Mouse (Mus musculus) C2C12 (cell line): ENCODE measurements at regions not wholly inside any gene's neighbourhood (a gene's known extent, or its start where the extent isn't known, plus 50 kb on each side); places are given as distances from the start of the nearest gene placed in this dataset.

Experiments
- H3K27me3 ChIP-seq: one replicate; pipeline ENCODE4 v1.6.1; 2011; ENCODE audit not compliant: control insufficient read depth, insufficient read depth, insufficient read length
- H3K36me3 ChIP-seq: one replicate; pipeline ENCODE4 v1.6.1; 2011; ENCODE audit not compliant: control insufficient read depth, insufficient read depth
- H3K4me3 ChIP-seq: one replicate; pipeline ENCODE4 v1.5.1; 2011; ENCODE audit warnings: mild to moderate bottlenecking, control low read depth; ENCODE audit not compliant: poor library complexity, insufficient read depth, severe bottlenecking
- H3K79me2 ChIP-seq: one replicate; pipeline ENCODE4 v1.6.1; 2011; ENCODE audit not compliant: control insufficient read depth, insufficient read depth
- H3K79me3 ChIP-seq: one replicate; pipeline ENCODE4 v1.6.1; 2011; ENCODE audit warnings: low read depth, control low read depth
- H3ac ChIP-seq: one replicate; pipeline ENCODE3; 2011; ENCODE audit warnings: low read depth; ENCODE audit not compliant: control insufficient read depth, insufficient read length
- CEBPB ChIP-seq: IDR thresholded peaks from one replicate; pipeline ENCODE4 v1.6.1; 2011; ENCODE audit warnings: low read depth, mild to moderate bottlenecking, control low read depth, moderate library complexity
- CTCF ChIP-seq: IDR thresholded peaks from one replicate; pipeline ENCODE4 v1.5.1; 2011; ENCODE audit not compliant: control insufficient read depth, insufficient read depth, insufficient read length
- FOSL1 ChIP-seq: IDR thresholded peaks from one replicate; pipeline ENCODE4 v1.8.0; 2011; ENCODE audit warnings: mild to moderate bottlenecking, low read length; ENCODE audit not compliant: poor library complexity, insufficient read depth, severe bottlenecking
- MAX ChIP-seq: IDR thresholded peaks from one replicate; pipeline ENCODE4 v1.6.1; 2011; ENCODE audit warnings: mild to moderate bottlenecking, control low read depth
- MYOD1 ChIP-seq: IDR thresholded peaks from one replicate; pipeline ENCODE4 v1.6.1; 2011; ENCODE audit warnings: low read depth; ENCODE audit not compliant: control insufficient read depth, insufficient read length
- MYOG ChIP-seq: IDR thresholded peaks from one replicate; pipeline ENCODE4 v1.6.1; 2011; ENCODE audit not compliant: control insufficient read depth, insufficient read length; ENCODE audit errors: extremely low read depth
- USF1 ChIP-seq: IDR thresholded peaks from one replicate; pipeline ENCODE4 v1.6.1; 2011; ENCODE audit warnings: low read depth, mild to moderate bottlenecking, control low read depth, moderate library complexity

GRCm38 (mm10) chr11:112154712-112155319, 627.2 kb upstream of the Sox9 start:
- H3K4me3 ChIP-seq, result no peak overlapping the region
- H3K79me2 ChIP-seq, result no peaks in the 10 kb centered on the region
- TF ChIP-seq MAX (no peak), MYOD1 (peak; percentile 37)
- H3K36me3 ChIP-seq, result no peaks in the 10 kb centered on the region
- H3ac ChIP-seq, result no peak overlapping the region
- no peaks in the 10 kb centered on the region for H3K79me3 ChIP-seq
- no peaks in the 10 kb centered on the region for H3K27me3 ChIP-seq

- Histone ChIP-seq H3K27me3 (no peaks in the 10 kb centered on the region), H3K36me3 (no peaks in the 10 kb centered on the region), H3K4me3 (no peak overlapping the region), H3ac (no peak overlapping the region), H3K79me2 (no peaks in the 10 kb centered on the region), H3K79me3 (no peaks in the 10 kb centered on the region)
- no peak for TF ChIP-seq CTCF
- no peak for TF ChIP-seq CEBPB
- no peak for TF ChIP-seq USF1
- TF ChIP-seq FOSL1, result no peak
- TF ChIP-seq MYOD1, result no peak
- TF ChIP-seq MYOG, result no peak
- TF ChIP-seq MAX, result no peak
These were observed 626.6 kb upstream of the Sox9 start for GRCm38 (mm10) chr11:112155339-112155955.

GRCm38 (mm10) chr11:112163681-112164265, 618.3 kb upstream of the Sox9 start:
- TF ChIP-seq MYOD1 (peak; percentile 21), CTCF (no peak), MYOG (no peak), CEBPB (peak; percentile 61), FOSL1 (no peak), USF1 (no peak), MAX (peak; percentile 66)
- Histone ChIP-seq H3K36me3 (no peaks in the 10 kb centered on the region), H3K79me3 (no peaks in the 10 kb centered on the region), H3K79me2 (no peaks in the 10 kb centered on the region), H3K4me3 (no peak overlapping the region), H3K27me3 (no peaks in the 10 kb centered on the region), H3ac (no peak overlapping the region)

GRCm38 (mm10) chr11:112173585-112173984, 608.4 kb upstream of the Sox9 start:
- Histone ChIP-seq H3K4me3 (no peak overlapping the region), H3K36me3 (no peaks in the 10 kb centered on the region), H3ac (no peak overlapping the region), H3K27me3 (no peaks in the 10 kb centered on the region), H3K79me3 (no peaks in the 10 kb centered on the region), H3K79me2 (no peaks in the 10 kb centered on the region)
- peak; percentile 55 for TF ChIP-seq CEBPB
- TF ChIP-seq CTCF, result no peak
- TF ChIP-seq FOSL1, result peak; percentile 80
- peak; percentile 82 for TF ChIP-seq MAX

GRCm38 (mm10) chr11:112175302-112175701, 606.7 kb upstream of the Sox9 start:
- H3K27me3 ChIP-seq, result no peaks in the 10 kb centered on the region
- no peaks in the 10 kb centered on the region for H3K79me3 ChIP-seq
- no peak for TF ChIP-seq CTCF
- TF ChIP-seq MYOD1, result no peak
- no peak for TF ChIP-seq CEBPB
- no peak for TF ChIP-seq MYOG
- no peak for TF ChIP-seq USF1
- no peak for TF ChIP-seq MAX
- no peak for TF ChIP-seq FOSL1
- H3K79me2 ChIP-seq, result no peaks in the 10 kb centered on the region
- no peak overlapping the region for H3K4me3 ChIP-seq
- H3ac ChIP-seq, result no peak overlapping the region
- H3K36me3 ChIP-seq, result no peaks in the 10 kb centered on the region

GRCm38 (mm10) chr11:112180666-112181065, 601.4 kb upstream of the Sox9 start:
- H3ac ChIP-seq, result no peak overlapping the region
- TF ChIP-seq MYOG, result no peak
- TF ChIP-seq MYOD1, result no peak
- no peak for TF ChIP-seq CTCF
- no peak for TF ChIP-seq CEBPB
- TF ChIP-seq FOSL1, result no peak
- no peak for TF ChIP-seq USF1
- TF ChIP-seq MAX, result no peak
- H3K4me3 ChIP-seq, result no peak overlapping the region
- no peaks in the 10 kb centered on the region for H3K36me3 ChIP-seq
- no peaks in the 10 kb centered on the region for H3K79me2 ChIP-seq
- H3K27me3 ChIP-seq, result no peaks in the 10 kb centered on the region
- H3K79me3 ChIP-seq, result no peaks in the 10 kb centered on the region
